26 mouse cellular contexts compared by ENCODE assay signal in genomic region chr19:16457127-16457526, GRCm38 (mm10). TPM values are rescaled to one million over a fixed set of nuclear protein-coding genes. Genes with fewer than 3 reads are reported as not detected.
DNase-seq lines count a peak whose midpoint lies in the region; ATAC-seq and TF ChIP-seq lines count a peak whose summit lies in the region.
"Had no signal": no experiment of that assay in that cellular context is flagged by ENCODE, and none has a peak within 500 bp of the region (broad histone marks: within the 10 kb centered on the region; RNA-seq: fewer than 3 reads in every experiment).

No protein-coding gene starts in this region.

- DNase-seq in 416B (ENCODE audit: low read depth) (peak; percentile 43), MEL-GATA-1-ER (ENCODE audit: extremely low read depth, low read depth) (peak; percentile 71)
- no peak for DNase-seq in cerebellum, postnatal 25 days
- DNase-seq in adrenal gland, postnatal 25 days: no peak
- no peak for DNase-seq in gastrocnemius, adult 2 months
- DNase-seq: adrenal gland, adult 2 months; adrenal gland, postnatal 14 days; cerebellum, adult 11-12 months; cerebellum, adult 8-10 months; cerebellum, postnatal 10 days; forebrain, postnatal 0 days; gastrocnemius, postnatal 25 days; heart, adult 2 months; heart, postnatal 14 days; heart, postnatal 4 days had no signal

- intact Hi-C loops in gastrocnemius, adult 2 months (cut with DNase I): no loop called here

- no peak overlapping the region for H3K4me3 ChIP-seq in gastrocnemius, adult 2 months
- H3K4me3 ChIP-seq: embryonic facial prominence, embryonic 12.5 days; embryonic facial prominence, embryonic 15.5 days; heart, adult 2 months; heart, embryonic 10.5 days; heart, embryonic 13.5 days had no signal

- no peak for TF ChIP-seq CTCF in gastrocnemius, adult 2 months (IDR thresholded peaks at IDR 0.05)

- ATAC-seq in megakaryocyte, adult 5-6 weeks (ENCODE audit: poor library complexity, severe bottlenecking): peak; percentile 59; the same call in 1 of the 2 replicates
- ATAC-seq: CD4-positive, CD25-positive, alpha-beta regulatory T cell, adult 4 months; forebrain, embryonic 14.5 days; forebrain, postnatal 0 days; hindbrain, postnatal 0 days; inflammation-experienced regulatory T-cells, adult 6 months; intestine, postnatal 0 days had no signal

- H3K27ac ChIP-seq in gastrocnemius, adult 2 months: no peak overlapping the region
- H3K27ac ChIP-seq: embryonic facial prominence, embryonic 12.5 days; embryonic facial prominence, embryonic 15.5 days; heart, adult 2 months; heart, embryonic 10.5 days; heart, embryonic 13.5 days; hindbrain, embryonic 14.5 days; hindbrain, postnatal 0 days had no signal

RNA-seq across cellular contexts. Expression of gene Gna14, which starts 21.6 kb away (rescaled TPM):
- 1.2 and 2.3 TPM in 2 replicates for total RNA-seq in megakaryocyte, adult 5-6 weeks (2015)
- 0.45 and 1.4 TPM in 2 replicates for total RNA-seq in megakaryocyte, adult 5-6 weeks (2017)
- total RNA-seq in adrenal gland, postnatal 25 days (2021): 31.3 and 32.4 TPM in 2 replicates
- total RNA-seq in gastrocnemius, adult 2 months (2021): 1 to 10 TPM; 1.5 to 2.0 TPM

Comparison
In these comparisons a context has a peak if more than half of its experiments do, and no peak if none do; other contexts are left out.
1. DNase-seq: peak in 416B (single experiment) and MEL-GATA-1-ER (single experiment); none in cerebellum, postnatal 25 days (0 of 2), adrenal gland, postnatal 25 days (single experiment) and gastrocnemius, adult 2 months (single experiment).